Comparison of ENCODE assay signal across 14 mouse cellular contexts in genomic region chr4:78205018-78205417, GRCm38 (mm10). TPM values are rescaled to one million over a fixed set of nuclear protein-coding genes. Genes with fewer than 3 reads are reported as not detected.
"Had no signal": no experiment of that assay in that cellular context is flagged by ENCODE, and none has a peak within 500 bp of the region (broad histone marks: within the 10 kb centered on the region; RNA-seq: fewer than 3 reads in every experiment).

No protein-coding gene starts in this region.

- ATAC-seq: liver, postnatal 0 days had no signal

- H3K9ac ChIP-seq: limb, embryonic 12.5 days; liver, embryonic 13.5 days; liver, postnatal 0 days; lung, embryonic 15.5 days; midbrain, embryonic 12.5 days had no signal

- H3K27me3 ChIP-seq: limb, embryonic 12.5 days; liver, embryonic 13.5 days; lung, embryonic 15.5 days; megakaryocyte, embryonic 14.5 days; midbrain, embryonic 12.5 days had no signal

- H3K36me3 ChIP-seq: limb, embryonic 12.5 days; liver, embryonic 13.5 days; lung, embryonic 15.5 days; midbrain, embryonic 12.5 days had no signal

- H3K27ac ChIP-seq: kidney, postnatal 0 days; limb, embryonic 12.5 days; liver, embryonic 13.5 days; lung, embryonic 15.5 days; macrophage; midbrain, embryonic 12.5 days; stomach, postnatal 0 days had no signal

- DNase-seq: kidney, adult 9 months; kidney, postnatal 36 days; liver; liver, embryonic 13.5 days; liver, postnatal 0 days; lung, postnatal 14 days; thymus, postnatal 4 days had no signal

- H3K4me1 ChIP-seq: limb, embryonic 12.5 days; liver, embryonic 13.5 days; lung, embryonic 15.5 days; megakaryocyte, embryonic 14.5 days; midbrain, embryonic 12.5 days had no signal

- H3K4me3 ChIP-seq: limb, embryonic 12.5 days; liver, embryonic 13.5 days; lung, embryonic 15.5 days; megakaryocyte, embryonic 14.5 days; midbrain, embryonic 12.5 days had no signal

- H3K9me3 ChIP-seq: limb, embryonic 12.5 days; liver, embryonic 13.5 days; lung, embryonic 15.5 days; megakaryocyte, embryonic 14.5 days; midbrain, embryonic 12.5 days had no signal

- H3K4me2 ChIP-seq: limb, embryonic 12.5 days; liver, embryonic 13.5 days; lung, embryonic 15.5 days; midbrain, embryonic 12.5 days had no signal

RNA-seq across cellular contexts. Expression of gene Ptprd, which starts 6.7 kb away (rescaled TPM):
- polyA plus RNA-seq: macrophage had no signal
